Mouse (Mus musculus): ENCODE data around the gene Ints3. TPM values are rescaled to one million over a fixed set of nuclear protein-coding genes. Genes with fewer than 3 reads are reported as not detected.

Gene Ints3
- polyA plus RNA-seq, 1 experiment from 2014 or later, result 34.2 TPM

DNA sequence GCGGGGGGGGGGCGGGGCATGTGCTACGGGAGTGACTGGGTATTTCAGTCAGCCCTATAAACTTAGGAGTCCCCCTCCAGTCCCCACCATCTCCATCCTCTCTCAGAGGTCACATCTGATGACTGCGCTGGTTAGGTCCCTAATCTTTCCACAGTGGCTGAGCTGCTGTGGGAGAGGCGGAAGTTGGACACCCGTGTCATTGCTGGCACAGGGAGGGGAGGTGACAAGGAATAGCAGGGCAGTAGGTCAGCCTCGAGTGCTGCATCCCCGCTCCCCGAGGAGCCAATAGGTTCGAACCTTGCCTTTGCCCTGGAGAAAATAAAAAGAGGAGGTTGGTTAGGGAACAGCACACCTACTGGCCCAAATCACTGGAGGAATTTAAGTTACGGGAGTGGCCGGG, 17.5 kb upstream of the Ints3 start:
- H3K36me3 ChIP-seq (ENCODE audit: control insufficient read depth, insufficient read depth, low read length), result no peaks in the 10 kb centered on the region
- DNase-seq (ENCODE audit: low spot score) (no peak), ATAC-seq (ENCODE audit: low FRiP score) (no peak)
- H3K9ac ChIP-seq (ENCODE audit: low read depth, low read length), result no peak overlapping the region
- H3K27me3 ChIP-seq (ENCODE audit: control insufficient read depth, insufficient read depth, low read length), result no peaks in the 10 kb centered on the region
- H3K27ac ChIP-seq (ENCODE audit: low read depth, low read length), result no peak overlapping the region
- 36% methylated on average over 12 of the region's 12 CpGs for WGBS
- H3K4me1 ChIP-seq (replicated peaks; ENCODE audit: control insufficient read depth, insufficient read depth, low read length), result no peaks in the 10 kb centered on the region; the same call in 1 of the 2 replicates
- no peak overlapping the region for H3K4me3 ChIP-seq (ENCODE audit: low read depth, low read length)
- H3K9me3 ChIP-seq (ENCODE audit: control insufficient read depth, low read length), result no peaks in the 10 kb centered on the region
- H3K4me2 ChIP-seq (replicated peaks; ENCODE audit: low read depth, low read length), result no peak overlapping the region

DNA sequence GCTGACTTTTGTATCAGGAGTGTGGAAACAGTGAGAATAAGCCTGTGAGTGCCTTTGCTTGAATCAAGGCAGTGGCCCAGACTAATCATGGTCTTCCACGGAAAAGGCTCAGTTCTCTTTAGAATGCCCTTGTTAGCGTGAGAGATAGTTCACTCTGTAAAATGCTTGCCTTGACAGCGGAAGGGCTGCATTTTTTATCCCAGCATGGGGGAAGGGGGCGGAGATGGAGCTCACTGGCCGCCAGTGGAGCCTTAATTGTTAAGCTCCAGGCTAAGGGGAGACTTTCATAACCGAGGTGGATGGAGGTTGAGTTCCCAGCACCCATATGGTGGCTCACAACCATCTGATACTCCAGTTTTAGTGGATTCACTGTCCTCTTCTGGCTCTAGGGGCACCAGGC, 15.2 kb upstream of the Ints3 start:
- no peak overlapping the region for H3K27ac ChIP-seq (ENCODE audit: low read depth, low read length)
- no peak overlapping the region for H3K4me3 ChIP-seq (ENCODE audit: low read depth, low read length)
- no peaks in the 10 kb centered on the region for H3K9me3 ChIP-seq (ENCODE audit: control insufficient read depth, low read length)
- no peaks in the 10 kb centered on the region; the same call in 1 of the 2 replicates for H3K4me1 ChIP-seq (replicated peaks; ENCODE audit: control insufficient read depth, insufficient read depth, low read length)
- no peak for ATAC-seq (ENCODE audit: low FRiP score)
- no peak overlapping the region for H3K4me2 ChIP-seq (replicated peaks; ENCODE audit: low read depth, low read length)
- H3K9ac ChIP-seq (ENCODE audit: low read depth, low read length), result no peak overlapping the region
- no peaks in the 10 kb centered on the region for H3K36me3 ChIP-seq (ENCODE audit: control insufficient read depth, insufficient read depth, low read length)
- DNase-seq (ENCODE audit: low spot score), result no peak
- H3K27me3 ChIP-seq (ENCODE audit: control insufficient read depth, insufficient read depth, low read length), result no peaks in the 10 kb centered on the region
- 26% methylated on average over 6 of the region's 6 CpGs for WGBS

DNA sequence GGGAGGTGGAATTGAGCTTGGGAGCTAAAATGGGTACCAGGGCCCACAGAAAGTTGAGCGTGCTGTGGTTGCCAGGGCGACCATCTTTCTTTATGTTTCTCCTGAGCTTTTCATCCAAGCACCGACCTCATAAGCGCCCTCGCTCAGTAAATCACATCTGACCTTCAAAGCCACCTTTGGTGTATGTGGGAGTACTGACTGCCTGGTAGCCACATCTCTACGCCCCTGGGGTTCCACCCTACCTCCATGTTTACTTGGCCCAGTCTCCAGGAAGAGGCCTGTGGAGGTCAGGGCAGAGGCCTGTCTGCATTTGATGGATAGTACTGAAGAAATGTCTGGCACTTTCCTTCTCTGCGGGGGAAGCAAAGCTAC, 13.7 kb upstream of the Ints3 start:
- no peaks in the 10 kb centered on the region; the same call in 1 of the 2 replicates for H3K4me1 ChIP-seq (replicated peaks; ENCODE audit: control insufficient read depth, insufficient read depth, low read length)
- no peak overlapping the region for H3K4me3 ChIP-seq (ENCODE audit: low read depth, low read length)
- DNase-seq (ENCODE audit: low spot score) (no peak), ATAC-seq (ENCODE audit: low FRiP score) (no peak)
- H3K27me3 ChIP-seq (ENCODE audit: control insufficient read depth, insufficient read depth, low read length), result no peaks in the 10 kb centered on the region
- H3K9ac ChIP-seq (ENCODE audit: low read depth, low read length), result peak overlapping the region; percentile 28
- no peaks in the 10 kb centered on the region for H3K9me3 ChIP-seq (ENCODE audit: control insufficient read depth, low read length)
- no peaks in the 10 kb centered on the region for H3K36me3 ChIP-seq (ENCODE audit: control insufficient read depth, insufficient read depth, low read length)
- WGBS, result 22% methylated on average over 7 of the region's 7 CpGs
- peak overlapping the region; percentile 86 for H3K27ac ChIP-seq (ENCODE audit: low read depth, low read length)
- H3K4me2 ChIP-seq (replicated peaks; ENCODE audit: low read depth, low read length), result peak overlapping the region; percentile 25

DNA sequence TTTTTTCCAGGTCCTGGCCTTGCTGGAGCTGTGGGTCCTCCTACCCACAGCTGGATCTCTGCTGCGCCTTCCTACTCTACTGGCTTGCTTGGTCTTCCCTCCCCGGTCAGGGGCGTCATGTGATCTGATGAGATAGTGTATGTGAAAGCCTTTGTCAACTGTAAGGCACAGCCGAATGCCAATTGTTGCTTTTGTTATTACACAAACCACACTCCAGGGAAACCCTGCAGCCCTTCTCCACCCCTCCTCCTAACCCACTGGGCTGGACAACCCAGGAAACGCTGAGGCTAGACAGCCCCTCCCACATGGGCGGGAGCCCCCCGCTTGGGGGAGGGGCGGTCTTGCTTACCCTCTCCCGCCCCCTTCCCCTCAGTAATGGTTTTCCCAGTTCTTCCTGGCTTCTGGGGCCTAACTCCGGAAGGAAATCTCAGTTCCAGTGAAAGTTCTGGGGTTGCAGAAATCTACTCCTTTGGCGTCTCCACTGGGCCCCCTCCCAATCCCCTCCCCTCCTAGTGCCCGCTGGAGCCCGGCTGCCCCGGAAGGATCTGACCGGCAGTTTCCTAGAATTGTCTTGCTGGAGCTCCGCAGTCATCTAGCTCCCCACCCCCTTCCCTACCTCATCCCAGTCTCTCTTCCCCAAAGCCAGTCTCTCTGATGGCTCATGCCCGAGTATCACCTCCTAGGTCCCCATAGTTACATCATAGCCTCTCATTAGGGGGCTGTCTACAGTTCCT, 13.1 kb upstream of the Ints3 start:
- peak overlapping the region; percentile 86 for H3K27ac ChIP-seq (ENCODE audit: low read depth, low read length)
- H3K36me3 ChIP-seq (ENCODE audit: control insufficient read depth, insufficient read depth, low read length), result no peaks in the 10 kb centered on the region
- peak overlapping the region; percentile 25 for H3K4me2 ChIP-seq (replicated peaks; ENCODE audit: low read depth, low read length)
- DNase-seq (ENCODE audit: low spot score) (peak; percentile 93), ATAC-seq (ENCODE audit: low FRiP score) (peak; percentile 95)
- no peaks in the 10 kb centered on the region; the same call in 1 of the 2 replicates for H3K4me1 ChIP-seq (replicated peaks; ENCODE audit: control insufficient read depth, insufficient read depth, low read length)
- no peaks in the 10 kb centered on the region for H3K9me3 ChIP-seq (ENCODE audit: control insufficient read depth, low read length)
- no peaks in the 10 kb centered on the region for H3K27me3 ChIP-seq (ENCODE audit: control insufficient read depth, insufficient read depth, low read length)
- peak overlapping the region; percentile 28 for H3K9ac ChIP-seq (ENCODE audit: low read depth, low read length)
- H3K4me3 ChIP-seq (ENCODE audit: low read depth, low read length), result peak overlapping the region; percentile 13; the same call in 1 of the 2 replicates
- WGBS, result 2% methylated on average over 17 of the region's 17 CpGs

DNA sequence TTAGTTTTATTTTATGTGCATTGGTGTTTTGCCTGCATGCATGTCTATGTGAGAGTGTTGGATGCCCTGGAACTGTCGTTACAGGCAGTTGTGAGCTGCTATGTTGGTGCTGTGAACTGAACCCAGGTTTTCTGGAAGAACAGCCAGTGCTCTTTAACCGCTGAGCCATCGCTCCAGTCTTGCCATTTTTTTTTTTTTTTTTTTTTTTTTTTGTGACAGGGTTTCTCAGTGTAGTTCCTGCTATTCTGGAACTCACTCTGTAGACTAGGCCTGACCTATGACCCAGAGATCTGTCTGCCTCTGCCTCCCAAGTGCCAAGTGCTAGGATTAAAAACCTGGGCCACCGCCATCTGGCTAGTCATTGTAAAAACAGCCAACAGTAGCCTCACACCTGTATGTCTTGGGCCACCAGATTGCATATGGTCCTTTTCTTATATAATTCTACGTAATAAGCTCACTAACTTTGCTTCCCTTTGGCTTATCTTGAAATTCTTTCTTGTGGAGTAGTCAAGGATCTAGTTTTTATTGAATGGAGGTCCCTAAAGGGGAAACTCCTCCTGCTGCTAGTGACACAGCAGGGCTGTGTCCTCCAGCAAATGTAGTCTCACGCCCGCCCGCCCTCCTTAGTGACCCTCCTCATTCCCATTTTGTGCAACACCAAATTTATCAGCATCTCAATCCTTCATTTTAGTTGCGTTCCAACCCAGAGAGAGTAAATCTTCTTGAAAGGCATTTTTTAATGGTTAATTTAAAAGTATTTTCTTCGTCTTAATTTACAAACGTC, 12.2 kb upstream of the Ints3 start:
- no peaks in the 10 kb centered on the region; the same call in 1 of the 2 replicates for H3K4me1 ChIP-seq (replicated peaks; ENCODE audit: control insufficient read depth, insufficient read depth, low read length)
- DNase-seq (ENCODE audit: low spot score), result peak; percentile 19
- H3K27ac ChIP-seq (ENCODE audit: low read depth, low read length), result peak overlapping the region; percentile 86; the same call in 1 of the 2 replicates
- no peak for ATAC-seq (ENCODE audit: low FRiP score)
- H3K27me3 ChIP-seq (ENCODE audit: control insufficient read depth, insufficient read depth, low read length), result no peaks in the 10 kb centered on the region
- H3K36me3 ChIP-seq (ENCODE audit: control insufficient read depth, insufficient read depth, low read length), result no peaks in the 10 kb centered on the region
- WGBS, result 64% methylated on average over 11 of the region's 11 CpGs
- H3K4me2 ChIP-seq (replicated peaks; ENCODE audit: low read depth, low read length), result no peak overlapping the region; the same call in 1 of the 2 replicates
- no peak overlapping the region for H3K9ac ChIP-seq (ENCODE audit: low read depth, low read length)
- no peak overlapping the region for H3K4me3 ChIP-seq (ENCODE audit: low read depth, low read length)
- no peaks in the 10 kb centered on the region for H3K9me3 ChIP-seq (ENCODE audit: control insufficient read depth, low read length)

DNA sequence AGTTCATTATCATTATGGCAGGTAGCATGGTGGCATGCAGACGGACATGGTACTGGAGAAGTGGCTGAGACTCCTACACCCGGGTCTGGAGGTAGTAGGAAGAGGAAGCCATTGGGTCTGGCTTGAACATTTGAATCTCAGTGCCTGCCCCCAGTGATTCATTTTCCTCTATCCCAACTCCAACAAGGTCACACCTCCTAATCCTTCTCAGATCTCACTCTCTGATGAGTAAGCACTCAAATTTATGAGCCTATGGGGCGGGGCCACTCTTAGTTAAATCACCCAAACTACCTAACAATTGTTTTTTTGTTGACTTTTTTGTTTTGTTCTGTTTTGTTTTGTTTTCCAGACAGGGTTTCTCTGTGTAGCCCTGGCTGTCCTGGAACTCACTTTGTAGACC, 10.6 kb upstream of the Ints3 start:
- H3K27ac ChIP-seq (ENCODE audit: low read depth, low read length), result no peak overlapping the region
- H3K27me3 ChIP-seq (ENCODE audit: control insufficient read depth, insufficient read depth, low read length), result no peaks in the 10 kb centered on the region
- H3K9me3 ChIP-seq (ENCODE audit: control insufficient read depth, low read length), result no peaks in the 10 kb centered on the region
- H3K4me3 ChIP-seq (ENCODE audit: low read depth, low read length), result no peak overlapping the region
- no peaks in the 10 kb centered on the region; the same call in 1 of the 2 replicates for H3K4me1 ChIP-seq (replicated peaks; ENCODE audit: control insufficient read depth, insufficient read depth, low read length)
- WGBS, result 88% methylated on average over 3 of the region's 3 CpGs
- ATAC-seq (ENCODE audit: low FRiP score), result no peak
- no peak overlapping the region for H3K4me2 ChIP-seq (replicated peaks; ENCODE audit: low read depth, low read length)
- no peaks in the 10 kb centered on the region for H3K36me3 ChIP-seq (ENCODE audit: control insufficient read depth, insufficient read depth, low read length)
- no peak for DNase-seq (ENCODE audit: low spot score)
- H3K9ac ChIP-seq (ENCODE audit: low read depth, low read length), result no peak overlapping the region

DNA sequence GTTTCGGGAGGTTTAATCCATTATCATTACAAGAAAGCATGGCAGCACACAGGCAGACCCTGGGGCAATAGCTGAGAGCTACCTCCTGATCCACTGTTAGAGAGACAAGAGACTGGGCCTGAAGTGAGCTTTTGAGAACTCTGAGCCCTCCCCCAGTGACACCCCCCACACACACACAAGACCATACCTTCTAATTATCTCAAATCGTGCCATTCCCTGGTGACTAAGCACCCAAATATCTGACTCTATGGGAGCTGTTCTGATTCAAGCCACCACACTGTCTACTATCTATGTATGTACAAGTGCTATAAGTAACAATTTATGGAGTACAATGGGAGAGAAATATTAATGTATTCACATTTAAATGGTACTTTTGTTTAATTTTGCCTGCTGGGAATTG, 7.3 kb upstream of the Ints3 start:
- no peak overlapping the region for H3K4me2 ChIP-seq (replicated peaks; ENCODE audit: low read depth, low read length)
- H3K4me3 ChIP-seq (ENCODE audit: low read depth, low read length), result no peak overlapping the region
- no peaks in the 10 kb centered on the region for H3K9me3 ChIP-seq (ENCODE audit: control insufficient read depth, low read length)
- H3K4me1 ChIP-seq (replicated peaks; ENCODE audit: control insufficient read depth, insufficient read depth, low read length), result no peaks in the 10 kb centered on the region
- WGBS, result 84% methylated on average over 2 of the region's 2 CpGs
- no peak overlapping the region for H3K27ac ChIP-seq (ENCODE audit: low read depth, low read length)
- DNase-seq (ENCODE audit: low spot score), result no peak
- no peak for ATAC-seq (ENCODE audit: low FRiP score)
- no peaks in the 10 kb centered on the region for H3K27me3 ChIP-seq (ENCODE audit: control insufficient read depth, insufficient read depth, low read length)
- no peak overlapping the region for H3K9ac ChIP-seq (ENCODE audit: low read depth, low read length)
- no peaks in the 10 kb centered on the region for H3K36me3 ChIP-seq (ENCODE audit: control insufficient read depth, insufficient read depth, low read length)

DNA sequence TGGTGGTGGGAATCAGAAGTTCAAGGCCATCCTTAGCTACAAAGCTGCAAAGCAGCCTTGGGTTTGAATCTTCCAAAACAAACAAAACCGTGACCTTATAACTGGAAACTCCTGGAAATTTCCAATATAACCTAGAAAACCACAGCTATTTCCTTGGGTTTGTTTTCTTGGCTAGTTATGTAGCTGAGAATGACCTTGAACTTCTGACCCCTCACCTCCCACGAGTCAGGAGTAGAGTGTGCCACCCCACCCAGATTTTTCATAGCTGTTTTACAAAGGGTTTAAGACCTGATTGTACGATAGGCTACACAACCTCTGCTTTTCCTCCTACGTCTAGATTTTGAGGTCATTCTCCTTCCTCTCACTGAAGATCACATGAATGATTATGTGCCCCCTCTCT, 3.7 kb upstream of the Ints3 start:
- H3K27ac ChIP-seq (ENCODE audit: low read depth, low read length), result no peak overlapping the region
- H3K4me1 ChIP-seq (replicated peaks; ENCODE audit: control insufficient read depth, insufficient read depth, low read length), result no peaks in the 10 kb centered on the region; the same call in 1 of the 2 replicates
- H3K4me2 ChIP-seq (replicated peaks; ENCODE audit: low read depth, low read length), result no peak overlapping the region
- no peak overlapping the region for H3K4me3 ChIP-seq (ENCODE audit: low read depth, low read length)
- ATAC-seq (ENCODE audit: low FRiP score) (no peak), DNase-seq (ENCODE audit: low spot score) (no peak)
- no peaks in the 10 kb centered on the region for H3K9me3 ChIP-seq (ENCODE audit: control insufficient read depth, low read length)
- no peaks in the 10 kb centered on the region for H3K27me3 ChIP-seq (ENCODE audit: control insufficient read depth, insufficient read depth, low read length)
- 85% methylated on average over 4 of the region's 4 CpGs for WGBS
- no peaks in the 10 kb centered on the region for H3K36me3 ChIP-seq (ENCODE audit: control insufficient read depth, insufficient read depth, low read length)
- no peak overlapping the region for H3K9ac ChIP-seq (ENCODE audit: low read depth, low read length)

All from hindbrain, embryonic 11.5 days (tissue).